Mouse (Mus musculus) urinary bladder, adult 18-20 months (tissue): ENCODE measurements around the gene Col15a1.

Experiments used
- DNase-seq, 2 experiments: peaks; one replicate each; pipeline ENCODE4 v3.0.0; 2022; ENCODE audit warnings: low spot score in 2 of 2, mixed read lengths in 2 of 2

The Col15a1 gene

GRCm38 (mm10) chr4:47351386-47352049, 143.6 kb downstream of the Col15a1 start:
- DNase-seq: peak; percentile 39 to 52

DNA sequence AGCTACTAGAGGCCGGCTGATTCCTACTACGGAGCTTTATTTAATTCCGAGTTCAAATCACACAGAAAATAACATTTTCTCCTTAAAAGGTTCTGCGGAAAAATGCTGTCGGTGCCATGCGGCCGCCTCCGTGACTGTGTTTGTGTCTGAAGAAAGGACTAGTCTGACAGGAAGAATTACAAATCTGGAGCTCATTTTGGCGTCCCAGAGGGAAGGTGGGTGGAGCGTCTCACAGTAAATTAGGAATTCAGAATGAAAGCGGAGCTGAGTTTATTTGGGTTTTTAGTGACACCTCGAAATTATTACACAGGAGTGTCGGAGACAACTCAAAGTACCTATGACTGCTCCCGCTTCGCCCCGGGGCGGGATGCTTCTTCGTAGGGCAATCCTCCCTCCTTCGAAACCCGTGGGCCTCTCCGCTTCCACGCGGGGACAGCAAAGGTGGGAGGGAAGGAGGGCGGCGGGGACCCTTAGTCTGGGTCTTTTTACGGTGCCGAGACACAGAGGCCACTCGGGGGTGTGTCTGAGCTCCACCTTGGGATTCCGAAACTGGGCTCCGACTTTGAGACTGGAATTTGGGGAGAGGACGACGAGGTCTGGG, 144.2 kb downstream of the Col15a1 start:
- DNase-seq: peak; percentile 33 to 57

DNA sequence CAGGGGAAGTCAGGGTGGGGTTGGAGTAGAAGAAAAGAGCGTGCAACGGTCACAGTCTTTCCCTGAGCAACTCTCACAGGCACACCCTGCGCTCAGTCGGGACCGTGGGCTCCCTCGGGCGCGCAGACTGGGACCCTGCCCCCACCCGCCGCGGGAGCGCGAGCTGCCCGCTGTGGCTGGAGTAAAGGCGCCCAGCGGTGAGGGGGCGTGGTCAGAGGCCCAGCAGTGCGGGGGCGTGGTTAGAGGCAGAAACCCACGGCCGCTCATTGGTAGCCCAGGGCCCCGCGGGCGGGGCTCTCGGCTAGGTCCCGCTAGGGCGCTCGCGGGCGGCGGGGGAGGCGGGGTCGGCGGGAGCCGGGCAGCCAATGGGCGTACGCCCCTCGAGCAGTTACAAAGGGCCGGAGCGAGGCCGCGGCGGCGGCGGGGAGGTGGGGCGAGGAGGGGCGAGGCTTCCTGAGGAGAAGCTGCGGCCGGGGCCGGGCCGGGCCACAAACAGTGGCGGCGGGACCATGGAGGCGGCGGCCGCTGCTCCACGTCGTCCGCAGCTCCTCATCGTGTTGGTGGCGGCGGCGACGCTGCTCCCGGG, 144.9 kb downstream of the Col15a1 start, which contains the start of gene Tgfbr1:
TSS of gene Tgfbr1 (plus strand) at position 420 of the 586 bp plus-strand sequence.
- peak; percentile 97 to 99 for DNase-seq

GRCm38 (mm10) chr4:47353416-47354111, 145.6 kb downstream of the Col15a1 start:
- DNase-seq: peak in 1 of 2 experiments; percentile 65

GRCm38 (mm10) chr4:47354304-47354703, 146.3 kb downstream of the Col15a1 start:
- no peak for DNase-seq

- DNase-seq: no peak
Observed at GRCm38 (mm10) chr4:47362662-47363061, 154.7 kb downstream of the Col15a1 start.
